Mouse (Mus musculus) lung, postnatal 0 days (tissue): ENCODE measurements around the gene Gtf2f1.

ENCODE experiments used
- CTCF ChIP-seq: IDR thresholded peaks from 2 replicates; pipeline ENCODE4 v1.5.1; 2016; ENCODE audit warnings: antibody characterized with exemption, mild to moderate bottlenecking
- EP300 ChIP-seq: IDR thresholded peaks from 2 replicates; pipeline ENCODE4 v1.6.1; 2016; ENCODE audit warnings: antibody characterized with exemption, mild to moderate bottlenecking, control low read depth

- TF ChIP-seq EP300 = no peak
- TF ChIP-seq CTCF = no peak
Observed at GRCm38 (mm10) chr17:57012245-57012795, 1.2 kb upstream of the Gtf2f1 start.
